Mouse (Mus musculus) stomach, postnatal 0 days (tissue): ENCODE measurements around the gene Cgnl1.
A peak's percentile ranks its signal among the peaks of the same experiment; 100 is the strongest.

Experiments used
- CTCF ChIP-seq: IDR thresholded peaks from 2 replicates; pipeline ENCODE4 v1.5.1; 2016; ENCODE audit warnings: antibody characterized with exemption, low read depth, mild to moderate bottlenecking, moderate library complexity
- EP300 ChIP-seq: optimal IDR thresholded peaks from 2 replicates; pipeline ENCODE3; 2016; ENCODE audit warnings: antibody characterized with exemption

DNA sequence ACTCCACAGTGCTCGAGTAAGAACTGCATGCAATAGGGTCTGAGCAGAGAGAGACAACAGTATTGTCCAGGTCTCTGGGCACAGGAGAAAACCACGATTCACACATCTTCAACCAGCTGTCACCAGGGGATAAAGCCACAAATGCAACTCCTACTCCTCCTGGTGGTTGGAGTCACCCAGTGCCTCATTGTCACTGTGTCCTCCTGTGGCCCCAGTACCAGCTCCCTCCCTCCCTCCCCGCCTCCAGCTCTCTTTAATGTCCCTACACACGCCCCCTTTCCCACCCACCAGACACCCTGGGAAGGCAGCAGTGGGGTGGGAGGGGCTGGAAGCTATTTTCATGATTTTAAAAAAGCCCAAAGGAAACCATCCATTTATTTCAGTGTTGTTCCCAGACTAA is 41.0 kb upstream of the Cgnl1 start:
- TF ChIP-seq EP300, result no peak
- peak; percentile 53 for TF ChIP-seq CTCF
